Mouse (Mus musculus): ENCODE data around the gene Asic3. TPM values are rescaled to one million over a fixed set of nuclear protein-coding genes. Genes with fewer than 3 reads are reported as not detected.

The Asic3 gene
- polyA plus RNA-seq, 1 experiment from 2014 or later, result 0.58 TPM

- H3K27ac ChIP-seq (ENCODE audit: low read depth, low read length), result no peak overlapping the region
- no peaks in the 10 kb centered on the region for H3K9me3 ChIP-seq (ENCODE audit: control insufficient read depth, low read length)
- ATAC-seq (ENCODE audit: low read depth), result no peak
- H3K4me2 ChIP-seq (ENCODE audit: low read depth, low read length), result no peak overlapping the region
- WGBS, result 19% methylated on average over 9 of the region's 9 CpGs
- H3K4me3 ChIP-seq (ENCODE audit: low read depth, low read length), result no peak overlapping the region
- peaks cover 18% of the 10 kb centered on the region; the same call in 1 of the 2 replicates for H3K36me3 ChIP-seq (ENCODE audit: control insufficient read depth, insufficient read depth, low read length)
- no peaks in the 10 kb centered on the region for H3K27me3 ChIP-seq (ENCODE audit: control insufficient read depth, insufficient read depth, low read length)
- peaks cover 19% of the 10 kb centered on the region; the same call in 1 of the 2 replicates for H3K4me1 ChIP-seq (ENCODE audit: control insufficient read depth, insufficient read depth, low read length)
- H3K9ac ChIP-seq (replicated peaks; ENCODE audit: low read depth, low read length), result no peak overlapping the region
Observed at GRCm38 (mm10) chr5:24428596-24428995, 15.4 kb downstream of the Asic3 start.

DNA sequence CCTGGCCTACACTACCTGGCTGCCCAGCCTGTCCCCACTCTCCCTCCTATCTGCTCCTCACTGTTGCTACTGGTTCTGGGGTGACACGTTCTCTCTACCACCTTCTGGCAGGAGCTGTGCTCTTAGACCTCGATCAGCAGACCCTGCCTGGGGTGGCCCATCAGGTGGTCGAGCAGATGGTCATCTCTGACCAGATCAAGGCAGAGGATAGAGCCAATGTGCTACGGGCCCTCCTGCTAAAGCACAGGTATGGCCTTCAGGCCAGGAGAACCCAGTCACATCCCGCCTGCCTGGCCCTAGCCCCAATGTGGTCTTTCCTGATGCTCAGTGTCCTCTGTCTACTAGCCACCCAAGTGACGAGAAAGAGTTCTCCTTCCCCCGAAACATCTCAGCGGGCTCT lies 20.8 kb downstream of the Asic3 start:
- no peak overlapping the region for H3K4me3 ChIP-seq (ENCODE audit: low read depth, low read length)
- H3K27ac ChIP-seq (ENCODE audit: low read depth, low read length), result no peak overlapping the region
- no peaks in the 10 kb centered on the region for H3K4me1 ChIP-seq (ENCODE audit: control insufficient read depth, insufficient read depth, low read length)
- no peaks in the 10 kb centered on the region for H3K9me3 ChIP-seq (ENCODE audit: control insufficient read depth, low read length)
- H3K36me3 ChIP-seq (ENCODE audit: control insufficient read depth, insufficient read depth, low read length), result peaks cover 22% of the 10 kb centered on the region
- H3K27me3 ChIP-seq (ENCODE audit: control insufficient read depth, insufficient read depth, low read length), result no peaks in the 10 kb centered on the region
- no peak for ATAC-seq (ENCODE audit: low read depth)
- 91% methylated on average over 8 of the region's 8 CpGs for WGBS
- H3K9ac ChIP-seq (replicated peaks; ENCODE audit: low read depth, low read length), result no peak overlapping the region
- H3K4me2 ChIP-seq (ENCODE audit: low read depth, low read length), result no peak overlapping the region

DNA sequence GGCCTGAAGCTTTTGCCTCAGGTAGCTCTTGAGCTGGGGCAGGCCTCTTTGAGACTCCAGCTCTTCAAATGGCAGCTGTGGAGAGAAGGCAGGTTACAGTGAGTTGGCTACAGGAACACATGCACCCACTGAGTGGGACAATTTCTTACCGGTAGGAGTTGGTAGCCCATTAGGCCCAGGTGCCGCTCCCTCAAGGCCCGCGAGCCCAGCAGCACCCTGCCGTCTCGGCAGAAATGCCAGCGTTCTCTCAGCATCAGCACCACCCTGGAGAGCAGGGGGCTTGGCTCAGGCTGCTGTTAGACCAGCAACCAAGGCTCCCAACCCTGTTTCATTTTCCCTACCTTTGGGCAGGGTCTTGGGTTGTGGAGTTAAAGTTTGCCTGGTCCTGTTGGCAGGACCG lies 28.0 kb downstream of the Asic3 start:
- peaks cover 15% of the 10 kb centered on the region for H3K36me3 ChIP-seq (ENCODE audit: control insufficient read depth, insufficient read depth, low read length)
- H3K4me1 ChIP-seq (ENCODE audit: control insufficient read depth, insufficient read depth, low read length), result peaks cover 15% of the 10 kb centered on the region

DNA sequence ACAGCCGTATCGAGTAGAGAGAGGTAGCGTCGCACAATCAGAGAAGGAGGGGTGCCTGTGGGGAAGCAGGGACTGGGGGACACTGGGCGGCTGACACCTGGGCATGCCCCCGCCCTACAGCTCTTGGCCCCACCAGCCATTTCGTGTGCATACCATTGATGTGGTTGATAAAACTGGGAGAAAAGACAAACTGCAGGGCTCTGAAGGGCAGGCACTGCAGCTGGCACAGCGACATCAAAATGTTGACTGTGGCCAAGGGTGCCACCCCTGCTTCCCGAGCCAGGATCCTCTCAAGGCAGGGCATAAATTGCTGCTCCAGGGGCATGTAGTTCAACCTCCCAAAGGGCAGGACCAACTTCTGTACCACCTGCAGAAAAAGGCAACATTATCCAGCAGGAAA lies 28.8 kb downstream of the Asic3 start:
- H3K4me2 ChIP-seq (ENCODE audit: low read depth, low read length), result no peak overlapping the region
- H3K9ac ChIP-seq (replicated peaks; ENCODE audit: low read depth, low read length), result no peak overlapping the region
- H3K4me3 ChIP-seq (ENCODE audit: low read depth, low read length), result no peak overlapping the region
- H3K27ac ChIP-seq (ENCODE audit: low read depth, low read length), result no peak overlapping the region
- no peaks in the 10 kb centered on the region for H3K27me3 ChIP-seq (ENCODE audit: control insufficient read depth, insufficient read depth, low read length)
- H3K9me3 ChIP-seq (ENCODE audit: control insufficient read depth, low read length), result no peaks in the 10 kb centered on the region
- H3K36me3 ChIP-seq (ENCODE audit: control insufficient read depth, insufficient read depth, low read length), result peaks cover 15% of the 10 kb centered on the region
- no peak for ATAC-seq (ENCODE audit: low read depth)
- 86% methylated on average over 9 of the region's 9 CpGs for WGBS
- peaks cover 15% of the 10 kb centered on the region for H3K4me1 ChIP-seq (ENCODE audit: control insufficient read depth, insufficient read depth, low read length)

More for the DNA sequence above, 28.0 kb downstream of the Asic3 start:
- WGBS, result 95% methylated on average over 8 of the region's 8 CpGs
- Histone ChIP-seq H3K27me3 (ENCODE audit: control insufficient read depth, insufficient read depth, low read length) (no peaks in the 10 kb centered on the region), H3K4me2 (ENCODE audit: low read depth, low read length) (no peak overlapping the region), H3K27ac (ENCODE audit: low read depth, low read length) (no peak overlapping the region), H3K9me3 (ENCODE audit: control insufficient read depth, low read length) (no peaks in the 10 kb centered on the region), H3K9ac (replicated peaks; ENCODE audit: low read depth, low read length) (no peak overlapping the region), H3K4me3 (ENCODE audit: low read depth, low read length) (no peak overlapping the region)
- ATAC-seq (ENCODE audit: low read depth), result no peak

GRCm38 (mm10) chr5:24443204-24443603 lies 30.0 kb downstream of the Asic3 start:
- no peak overlapping the region for H3K4me3 ChIP-seq (ENCODE audit: low read depth, low read length)
- ATAC-seq (ENCODE audit: low read depth), result no peak
- no peaks in the 10 kb centered on the region; the same call in 1 of the 2 replicates for H3K27me3 ChIP-seq (ENCODE audit: control insufficient read depth, insufficient read depth, low read length)
- peaks cover 15% of the 10 kb centered on the region for H3K36me3 ChIP-seq (ENCODE audit: control insufficient read depth, insufficient read depth, low read length)
- WGBS, result 95% methylated on average over 7 of the region's 7 CpGs
- no peak overlapping the region for H3K9ac ChIP-seq (replicated peaks; ENCODE audit: low read depth, low read length)
- H3K27ac ChIP-seq (ENCODE audit: low read depth, low read length), result no peak overlapping the region
- no peak overlapping the region for H3K4me2 ChIP-seq (ENCODE audit: low read depth, low read length)
- H3K9me3 ChIP-seq (ENCODE audit: control insufficient read depth, low read length), result no peaks in the 10 kb centered on the region
- peaks cover 19% of the 10 kb centered on the region for H3K4me1 ChIP-seq (ENCODE audit: control insufficient read depth, insufficient read depth, low read length)

GRCm38 (mm10) chr5:24443927-24444326 lies 30.7 kb downstream of the Asic3 start:
- H3K27ac ChIP-seq (ENCODE audit: low read depth, low read length), result no peak overlapping the region
- no peaks in the 10 kb centered on the region; the same call in 1 of the 2 replicates for H3K27me3 ChIP-seq (ENCODE audit: control insufficient read depth, insufficient read depth, low read length)
- ATAC-seq (ENCODE audit: low read depth), result no peak
- peak overlapping the region; percentile 91; the same call in 1 of the 2 replicates for H3K9ac ChIP-seq (replicated peaks; ENCODE audit: low read depth, low read length)
- H3K36me3 ChIP-seq (ENCODE audit: control insufficient read depth, insufficient read depth, low read length), result peaks cover 11% of the 10 kb centered on the region
- H3K9me3 ChIP-seq (ENCODE audit: control insufficient read depth, low read length), result no peaks in the 10 kb centered on the region
- peaks cover 19% of the 10 kb centered on the region for H3K4me1 ChIP-seq (ENCODE audit: control insufficient read depth, insufficient read depth, low read length)
- WGBS, result 89% methylated on average over 12 of the region's 12 CpGs
- H3K4me2 ChIP-seq (ENCODE audit: low read depth, low read length), result peak overlapping the region; percentile 89
- peak overlapping the region; percentile 89 for H3K4me3 ChIP-seq (ENCODE audit: low read depth, low read length)

DNA sequence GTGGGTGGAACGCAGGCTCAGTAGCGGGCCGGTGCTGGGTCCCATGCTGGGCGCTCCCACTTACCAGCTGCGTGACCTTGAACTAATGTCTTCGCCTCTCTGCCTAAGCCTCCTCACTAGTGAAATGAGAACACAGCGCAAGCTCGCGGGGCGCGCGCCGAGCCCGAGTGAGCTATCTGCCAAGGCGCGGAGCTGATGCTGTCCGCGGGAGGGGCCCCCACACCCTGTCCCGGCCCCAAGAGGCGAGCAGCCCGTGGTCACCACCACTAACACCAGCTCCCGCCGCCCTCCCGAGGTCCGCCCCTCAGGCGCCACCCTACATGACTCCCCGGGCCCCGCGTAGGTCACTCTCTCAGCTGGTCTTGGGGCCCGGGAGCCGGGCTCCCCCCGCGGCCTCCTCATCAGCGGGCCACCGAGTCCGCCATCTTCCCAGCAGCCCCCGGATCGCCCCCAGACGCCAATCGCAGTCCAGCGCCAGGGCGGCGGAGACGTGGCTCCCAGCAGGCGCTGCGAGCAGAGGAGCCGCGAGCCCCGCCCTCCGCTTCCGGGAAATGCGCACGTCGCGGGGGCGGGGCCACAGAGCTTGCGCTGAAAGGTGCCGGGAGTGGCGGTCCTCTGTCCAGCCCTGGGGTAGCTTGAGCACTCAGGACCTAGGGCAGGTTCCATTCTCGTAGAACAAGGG lies 31.7 kb downstream of the Asic3 start, which contains the start of gene Fastk:
Fastk (minus strand) TSS at position 542 of the 682 bp plus-strand sequence.
- ATAC-seq (ENCODE audit: low read depth), result peak; percentile 78
- Histone ChIP-seq H3K4me2 (ENCODE audit: low read depth, low read length) (peak within 1 kb of the TSS; percentile 89), H3K27me3 (ENCODE audit: control insufficient read depth, insufficient read depth, low read length) (no peaks in the 10 kb centered on the region; the same call in 1 of the 2 replicates), H3K9me3 (ENCODE audit: control insufficient read depth, low read length) (no peaks in the 10 kb centered on the region), H3K4me3 (ENCODE audit: low read depth, low read length) (peak within 1 kb of the TSS; percentile 89), H3K36me3 (ENCODE audit: control insufficient read depth, insufficient read depth, low read length) (peaks cover 7% of the 10 kb centered on the region; the same call in 1 of the 2 replicates), H3K4me1 (ENCODE audit: control insufficient read depth, insufficient read depth, low read length) (peaks cover 19% of the 10 kb centered on the region), H3K9ac (replicated peaks; ENCODE audit: low read depth, low read length) (peak within 1 kb of the TSS; percentile 91), H3K27ac (ENCODE audit: low read depth, low read length) (peak within 1 kb of the TSS; percentile 88)
- under 1% methylated on average over 58 of the region's 60 CpGs for WGBS

DNA sequence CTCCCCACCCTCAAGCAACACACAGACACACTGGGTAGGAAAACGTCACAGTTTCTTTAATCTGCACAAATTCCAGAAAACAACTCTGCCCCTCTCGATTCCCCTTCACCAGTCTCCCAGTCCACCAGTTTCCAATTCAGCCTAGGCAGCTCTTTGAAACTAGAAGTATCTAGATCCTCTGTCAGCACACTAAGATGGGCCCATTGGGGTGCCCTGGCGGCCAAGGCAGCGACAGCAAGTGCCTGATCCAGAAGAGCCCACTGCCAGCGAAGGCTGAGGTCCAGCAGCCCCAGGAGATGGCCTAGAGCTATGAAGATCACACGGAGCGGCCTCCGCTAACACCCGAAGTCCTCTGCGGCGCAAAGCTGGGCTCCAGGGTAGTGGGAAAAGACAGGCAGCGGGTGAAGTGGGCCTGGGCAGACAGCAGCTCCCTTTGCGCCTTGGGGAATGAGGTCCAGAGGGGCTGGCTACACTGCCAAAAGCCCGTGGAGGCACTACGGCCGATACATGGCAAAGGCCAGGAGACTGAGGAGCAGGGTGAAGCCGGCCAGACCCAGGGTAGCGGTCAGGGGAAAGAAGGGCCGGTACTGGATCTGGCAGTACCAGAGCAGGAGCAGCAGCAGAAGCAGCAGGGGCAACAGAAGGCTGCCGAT lies 32.4 kb downstream of the Asic3 start:
- Histone ChIP-seq H3K36me3 (ENCODE audit: control insufficient read depth, insufficient read depth, low read length) (peaks cover 2% of the 10 kb centered on the region; the same call in 1 of the 2 replicates), H3K4me3 (ENCODE audit: low read depth, low read length) (peak overlapping the region; percentile 89), H3K9me3 (ENCODE audit: control insufficient read depth, low read length) (no peaks in the 10 kb centered on the region), H3K27ac (ENCODE audit: low read depth, low read length) (peak overlapping the region; percentile 88), H3K9ac (replicated peaks; ENCODE audit: low read depth, low read length) (peak overlapping the region; percentile 91), H3K4me2 (ENCODE audit: low read depth, low read length) (peak overlapping the region; percentile 89), H3K27me3 (ENCODE audit: control insufficient read depth, insufficient read depth, low read length) (no peaks in the 10 kb centered on the region; the same call in 1 of the 2 replicates), H3K4me1 (ENCODE audit: control insufficient read depth, insufficient read depth, low read length) (peaks cover 19% of the 10 kb centered on the region)
- ATAC-seq (ENCODE audit: low read depth), result 0 out of 2 replicates have a peak, but pooled peaks have one; percentile 1
- WGBS, result 61% methylated on average over 20 of the region's 20 CpGs

GRCm38 (mm10) chr5:24446630-24447029 lies 33.4 kb downstream of the Asic3 start:
- no peak for ATAC-seq (ENCODE audit: low read depth)
- H3K36me3 ChIP-seq (ENCODE audit: control insufficient read depth, insufficient read depth, low read length), result no peaks in the 10 kb centered on the region; the same call in 1 of the 2 replicates
- H3K4me3 ChIP-seq (ENCODE audit: low read depth, low read length), result no peak overlapping the region
- peak overlapping the region; percentile 92; the same call in 1 of the 2 replicates for H3K4me2 ChIP-seq (ENCODE audit: low read depth, low read length)
- H3K9me3 ChIP-seq (ENCODE audit: control insufficient read depth, low read length), result no peaks in the 10 kb centered on the region
- peaks cover 22% of the 10 kb centered on the region for H3K4me1 ChIP-seq (ENCODE audit: control insufficient read depth, insufficient read depth, low read length)
- no peaks in the 10 kb centered on the region; the same call in 1 of the 2 replicates for H3K27me3 ChIP-seq (ENCODE audit: control insufficient read depth, insufficient read depth, low read length)
- 93% methylated on average over 7 of the region's 7 CpGs for WGBS
- H3K27ac ChIP-seq (ENCODE audit: low read depth, low read length), result no peak overlapping the region
- H3K9ac ChIP-seq (replicated peaks; ENCODE audit: low read depth, low read length), result no peak overlapping the region
